Mouse (Mus musculus) urinary bladder, postnatal 14 days (tissue): ENCODE measurements around the gene Matn1.
A peak's percentile ranks its signal among the peaks of the same experiment; 100 is the strongest.

Experiments used
- DNase-seq: peaks from one replicate; pipeline ENCODE4 v3.0.0; 2021; ENCODE audit warnings: low spot score

Matn1 gene

GRCm38 (mm10) chr4:130984416-130985182, 40.4 kb downstream of the Matn1 start:
- DNase-seq: no peak

DNA sequence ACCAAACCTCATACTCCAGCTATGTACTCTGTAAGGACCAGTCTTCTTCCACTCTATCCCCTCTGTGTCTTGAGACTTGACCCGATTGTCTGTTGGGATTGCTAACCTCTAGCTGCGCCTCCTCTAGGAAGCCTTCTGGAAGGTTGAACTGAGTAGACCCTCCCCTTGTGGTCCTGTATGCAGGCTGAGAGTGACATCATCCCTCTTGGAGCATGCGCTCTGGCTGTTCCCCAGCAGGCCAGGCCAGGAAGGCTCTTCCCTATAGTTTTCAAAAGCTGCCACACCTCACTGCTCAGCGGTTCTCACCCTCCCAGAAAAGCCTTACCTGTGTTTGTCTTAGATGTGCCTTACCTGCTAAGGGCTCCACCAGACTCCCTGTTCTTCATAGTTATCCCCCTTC, 42.9 kb downstream of the Matn1 start:
- no peak for DNase-seq

GRCm38 (mm10) chr4:130988219-130988839, 44.1 kb downstream of the Matn1 start:
- DNase-seq: no peak

DNA sequence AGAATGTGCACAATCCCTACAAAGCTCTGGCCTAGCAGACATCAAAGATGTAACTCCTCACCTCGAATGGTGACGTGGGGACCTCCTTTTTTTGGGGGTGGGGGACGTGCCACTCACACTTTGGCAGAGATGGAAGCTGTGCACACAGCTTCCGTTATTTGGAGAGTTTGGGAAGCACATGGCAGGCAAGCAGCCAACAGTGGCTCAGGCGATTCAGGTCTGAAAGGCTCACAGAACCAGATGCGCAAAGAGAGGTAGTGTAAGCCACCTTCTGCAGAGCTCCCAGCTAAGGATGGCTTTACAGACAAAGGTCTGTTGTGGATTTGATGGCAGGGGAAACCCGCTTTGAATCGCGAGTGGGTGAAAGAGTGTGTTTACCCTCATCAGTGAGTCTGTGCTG, 45.0 kb downstream of the Matn1 start:
- DNase-seq: no peak

DNA sequence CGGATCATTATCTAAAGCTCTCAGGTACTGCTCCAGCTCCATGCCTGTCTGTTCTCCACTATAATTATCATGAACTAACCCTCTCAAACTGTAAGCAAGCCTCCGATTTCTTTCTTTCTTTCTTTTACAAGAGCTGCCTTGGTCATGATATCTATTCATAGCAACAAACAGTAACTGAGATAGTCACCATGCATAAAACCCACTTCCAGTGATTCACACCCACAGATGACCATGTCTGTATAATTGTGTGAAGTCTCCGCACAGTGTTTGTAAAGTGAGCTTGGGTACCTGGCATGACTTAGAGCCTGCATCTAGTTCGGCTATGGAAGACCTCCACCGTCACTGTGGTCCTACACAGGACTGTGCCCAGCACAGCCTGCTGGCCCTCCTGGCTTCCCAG, 46.8 kb downstream of the Matn1 start:
- DNase-seq: no peak

DNA sequence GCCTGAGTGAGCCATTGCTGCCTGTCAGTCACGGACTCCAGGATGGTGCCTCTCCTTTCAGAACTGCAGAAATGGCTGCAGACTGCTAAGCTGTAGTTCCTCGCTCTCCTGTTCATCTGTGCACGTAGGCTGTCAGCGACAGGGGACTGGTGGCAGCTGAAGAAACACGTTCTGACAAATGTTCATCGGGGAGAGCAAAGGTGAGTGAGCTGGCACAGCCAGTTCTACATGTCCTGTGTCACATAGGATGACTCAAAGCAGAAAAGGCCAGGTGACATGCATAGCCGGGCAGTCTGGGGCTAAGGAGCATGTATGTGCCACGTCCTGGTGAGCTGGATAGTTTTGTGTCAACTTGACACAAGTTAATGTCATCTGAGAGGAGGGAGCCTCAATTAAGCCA, 50.4 kb downstream of the Matn1 start:
- peak; percentile 42 for DNase-seq

DNA sequence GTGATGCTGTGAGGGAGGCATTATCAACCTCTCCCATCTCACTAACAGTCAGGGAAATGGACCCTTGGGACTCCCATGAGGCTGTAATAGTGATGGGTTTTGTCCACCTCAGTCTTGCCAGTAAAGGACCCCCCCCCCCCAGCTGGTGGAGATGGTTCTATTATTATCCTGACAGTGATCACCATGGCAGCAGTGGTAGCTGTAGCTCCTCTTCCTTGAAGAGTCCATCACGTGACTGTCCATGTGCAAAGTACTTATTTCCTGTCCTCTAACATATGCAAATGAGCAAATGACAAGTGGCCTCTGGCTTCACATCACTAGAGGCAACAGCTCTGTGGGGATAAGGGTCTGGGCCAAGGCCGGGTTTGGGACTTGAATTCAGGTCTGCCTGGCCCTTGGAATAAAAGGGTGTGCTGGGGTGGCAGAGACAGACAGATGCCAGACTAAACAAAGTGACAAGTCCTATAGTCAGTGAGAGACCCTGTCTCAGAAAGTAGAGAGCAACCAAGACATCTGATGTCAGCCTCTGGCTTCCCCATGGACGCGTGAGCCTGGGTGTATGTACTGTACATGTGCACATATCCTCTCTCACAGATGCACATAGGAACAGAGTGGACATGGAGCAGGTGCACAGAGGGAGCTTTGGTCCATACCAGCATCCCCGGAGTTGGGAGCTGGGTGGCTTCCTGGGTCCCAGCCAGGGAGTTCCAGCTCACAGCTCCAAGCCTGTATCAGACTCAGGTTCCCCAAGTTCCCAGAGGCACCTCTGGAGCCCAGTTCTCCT, 55.8 kb downstream of the Matn1 start:
- DNase-seq: no peak

GRCm38 (mm10) chr4:131000614-131001178, 56.5 kb downstream of the Matn1 start:
- no peak for DNase-seq
